In genomic region chr16:57362679-57363401, GRCm38 (mm10) we compare ENCODE assay signal across 8 mouse cellular contexts. TPM values are rescaled to one million over a fixed set of nuclear protein-coding genes. Genes with fewer than 3 reads are reported as not detected.
A peak's percentile ranks its signal among the peaks of the same experiment; 100 is the strongest.
DNase-seq lines count a peak whose midpoint lies in the region; ATAC-seq lines count a peak whose summit lies in the region.

No protein-coding gene starts in this region.

- H3K4me3 ChIP-seq in forebrain, embryonic 13.5 days, result no peak overlapping the region
- peak overlapping the region; percentile 25; the same call in 1 of the 2 replicates for H3K4me3 ChIP-seq in heart, embryonic 16.5 days (ENCODE audit: low read length)
- H3K4me3 ChIP-seq in liver, embryonic 11.5 days (ENCODE audit: low read depth, low read length), result no peak overlapping the region

- peaks cover 5% of the 10 kb centered on the region; the same call in 1 of the 2 replicates for H3K4me1 ChIP-seq in forebrain, embryonic 13.5 days
- 0 out of 2 replicates have a peak, but pooled peaks cover 4% of the 10 kb centered on the region for H3K4me1 ChIP-seq in heart, embryonic 16.5 days (ENCODE audit: control insufficient read depth, insufficient read depth, low read length)
- no peaks in the 10 kb centered on the region for H3K4me1 ChIP-seq in liver, embryonic 11.5 days (replicated peaks; ENCODE audit: control insufficient read depth, insufficient read depth, low read length)

- peak; percentile 90 for ATAC-seq in forebrain, embryonic 13.5 days
- peak; percentile 82; the same call in 1 of the 2 replicates for ATAC-seq in heart, embryonic 16.5 days (replicated peaks; ENCODE audit: extremely low read depth, insufficient read depth, low FRiP score)
- peak; percentile 39; the same call in 1 of the 2 replicates for ATAC-seq in liver, embryonic 11.5 days (replicated peaks; ENCODE audit: low FRiP score)

- 29% methylated on average over 18 of the region's 18 CpGs for WGBS in forebrain, embryonic 13.5 days
- 29% methylated on average over 18 of the region's 18 CpGs for WGBS in heart, embryonic 16.5 days
- WGBS in liver, embryonic 11.5 days, result 36% methylated on average over 18 of the region's 18 CpGs

- H3K27me3 ChIP-seq in forebrain, embryonic 13.5 days, result no peaks in the 10 kb centered on the region
- no peaks in the 10 kb centered on the region for H3K27me3 ChIP-seq in heart, embryonic 16.5 days (ENCODE audit: control insufficient read depth, insufficient read depth, low read length)
- no peaks in the 10 kb centered on the region for H3K27me3 ChIP-seq in liver, embryonic 11.5 days (replicated peaks; ENCODE audit: control insufficient read depth, insufficient read depth, low read length)

- peak overlapping the region; percentile 36 for H3K4me2 ChIP-seq in forebrain, embryonic 13.5 days
- H3K4me2 ChIP-seq in heart, embryonic 16.5 days (ENCODE audit: low read depth, low read length), result peak overlapping the region; percentile 57
- peak overlapping the region; percentile 26; the same call in 1 of the 2 replicates for H3K4me2 ChIP-seq in liver, embryonic 11.5 days

- peak; percentile 8 for DNase-seq in CD4-positive helper T cell, adult 2 months (ENCODE audit: low read depth, low spot score)
- DNase-seq in brain, embryonic 18.5 days (ENCODE audit: low read depth, low spot score), result peak; percentile 10
- peak; percentile 55 to 68 for DNase-seq in kidney, postnatal 25 days
- no peak for DNase-seq in liver, embryonic 11.5 days (ENCODE audit: low spot score)
- DNase-seq in neural tube, embryonic 10.5 days (ENCODE audit: extremely low spot score, low spot score), result peak; percentile 44
- DNase-seq in testis, postnatal 14 days (ENCODE audit: low spot score), result peak; percentile 42

- H3K27ac ChIP-seq in forebrain, embryonic 13.5 days, result no peak overlapping the region
- no peak overlapping the region for H3K27ac ChIP-seq in heart, embryonic 16.5 days (ENCODE audit: low read length)
- H3K27ac ChIP-seq in liver, embryonic 11.5 days (ENCODE audit: low read depth, low read length), result no peak overlapping the region

- H3K36me3 ChIP-seq in forebrain, embryonic 13.5 days (ENCODE audit: poor library complexity, severe bottlenecking), result no peaks in the 10 kb centered on the region
- no peaks in the 10 kb centered on the region for H3K36me3 ChIP-seq in heart, embryonic 16.5 days (ENCODE audit: control insufficient read depth, insufficient read depth)
- H3K36me3 ChIP-seq in liver, embryonic 11.5 days (ENCODE audit: control insufficient read depth, insufficient read depth, low read length), result no peaks in the 10 kb centered on the region

- H3K9ac ChIP-seq in forebrain, embryonic 13.5 days, result no peak overlapping the region
- H3K9ac ChIP-seq in heart, embryonic 16.5 days (ENCODE audit: low read length), result peak overlapping the region; percentile 53; the same call in 1 of the 2 replicates
- no peak overlapping the region for H3K9ac ChIP-seq in liver, embryonic 11.5 days (ENCODE audit: low read depth, low read length)

- no peaks in the 10 kb centered on the region for H3K9me3 ChIP-seq in forebrain, embryonic 13.5 days (replicated peaks)
- no peaks in the 10 kb centered on the region for H3K9me3 ChIP-seq in heart, embryonic 16.5 days (replicated peaks; ENCODE audit: control insufficient read depth, low read length)
- H3K9me3 ChIP-seq in liver, embryonic 11.5 days (ENCODE audit: control insufficient read depth, low read length), result no peaks in the 10 kb centered on the region

RNA-seq across cellular contexts. Expression of gene Filip1l, which starts 9.9 kb away (rescaled TPM):
- 1.9 and 2.6 TPM in 2 replicates for polyA plus RNA-seq in forebrain, embryonic 13.5 days (2015; fragmentation: Nextera tagmentation; extraction: Ambion mirVana)
- polyA plus RNA-seq in heart, embryonic 16.5 days (2015; fragmentation: Nextera tagmentation; extraction: Ambion mirVana), result 24.2 and 26.7 TPM in 2 replicates
- polyA plus RNA-seq in liver, embryonic 11.5 days (2014; fragmentation: Nextera tagmentation; extraction: Ambion mirVana), result 9.3 and 9.4 TPM in 2 replicates

Comparison
In these comparisons a context has a peak if more than half of its experiments do, and no peak if none do; other contexts are left out.
1. ATAC-seq: peak in every context shown above with its lines; median percentile 90 in forebrain, embryonic 13.5 days; 82 in heart, embryonic 16.5 days; 39 in liver, embryonic 11.5 days.